Mouse (Mus musculus): Measurements from ENCODE around the gene Raet1e. TPM values are rescaled to one million over a fixed set of nuclear protein-coding genes. Genes with fewer than 3 reads are reported as not detected.
"Not testable (repeated sequence)": the region's sequence is repeated elsewhere in the genome, so short reads cannot be mapped to it uniquely, and the experiment has no call there.

Raet1e gene
- polyA plus RNA-seq, 1 experiment = not detected

DNA sequence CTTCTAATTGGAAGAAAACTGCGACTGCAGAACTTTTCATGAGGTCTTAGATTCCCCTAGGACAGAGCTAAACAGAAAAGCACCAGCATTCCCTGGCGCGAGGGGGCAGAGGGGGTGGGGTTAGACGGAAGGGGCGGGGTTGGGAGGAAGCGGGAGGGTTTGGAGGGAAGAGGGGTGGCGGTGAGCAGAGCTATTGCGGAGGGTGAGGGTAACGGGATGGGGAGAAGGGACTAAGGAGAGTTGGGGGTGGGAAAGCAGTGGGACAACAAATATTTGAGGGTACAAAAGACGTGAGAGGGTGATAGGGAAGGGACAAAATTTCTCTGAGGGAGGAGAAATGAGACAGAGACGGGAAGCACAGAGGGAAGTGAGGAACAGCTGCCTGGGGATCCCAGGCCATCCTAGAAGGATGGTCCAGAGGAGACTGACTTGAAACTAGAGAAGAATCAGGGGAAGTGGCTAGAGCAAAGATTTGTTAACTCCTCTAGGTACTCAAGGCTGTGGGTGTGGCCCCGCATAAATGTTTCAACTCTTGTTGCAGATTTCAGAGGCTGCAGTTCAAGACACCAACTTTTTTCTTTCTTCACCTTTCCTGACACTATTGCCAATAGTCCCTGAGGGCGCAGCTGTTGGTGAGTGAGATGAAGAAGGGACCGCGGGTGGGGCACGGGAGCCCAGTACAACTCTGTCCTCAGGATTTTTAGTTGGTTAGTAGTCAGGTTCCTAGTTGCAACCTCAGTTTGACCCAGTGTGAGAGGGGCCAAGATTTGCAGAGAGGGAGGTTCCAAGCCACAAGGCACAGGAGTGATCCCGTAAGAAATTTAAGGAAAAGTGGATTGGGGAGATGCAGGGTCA is 15.2 kb downstream of the Raet1e start:
- H3K4me3 ChIP-seq (ENCODE audit: insufficient read depth, low read depth, low read length); H3K4me1 ChIP-seq (ENCODE audit: control insufficient read depth, insufficient read depth, low read length); H3K27ac ChIP-seq (ENCODE audit: insufficient read depth, low read depth, low read length): not testable (repeated sequence)
- 18% methylated on average over 14 of the region's 17 CpGs for WGBS

DNA sequence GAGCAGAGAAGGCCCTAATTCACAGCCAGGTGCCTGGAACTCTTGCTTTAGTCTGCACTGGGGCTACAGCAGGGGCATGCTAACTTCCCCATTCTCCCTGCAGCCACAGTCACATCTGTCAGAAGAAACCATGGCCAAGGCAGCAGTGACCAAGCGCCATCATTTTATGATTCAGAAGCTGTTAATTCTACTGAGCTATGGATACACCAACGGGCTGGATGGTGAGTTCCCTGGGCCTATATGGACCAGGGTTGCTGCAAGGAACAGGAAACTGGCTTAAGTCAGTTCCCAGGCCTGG is 15.8 kb downstream of the Raet1e start:
- not testable (repeated sequence) for H3K4me3 ChIP-seq (ENCODE audit: insufficient read depth, low read depth, low read length); H3K27ac ChIP-seq (ENCODE audit: insufficient read depth, low read depth, low read length); H3K4me1 ChIP-seq (ENCODE audit: control insufficient read depth, insufficient read depth, low read length)
- 83% methylated on average over 2 of the region's 2 CpGs for WGBS

DNA sequence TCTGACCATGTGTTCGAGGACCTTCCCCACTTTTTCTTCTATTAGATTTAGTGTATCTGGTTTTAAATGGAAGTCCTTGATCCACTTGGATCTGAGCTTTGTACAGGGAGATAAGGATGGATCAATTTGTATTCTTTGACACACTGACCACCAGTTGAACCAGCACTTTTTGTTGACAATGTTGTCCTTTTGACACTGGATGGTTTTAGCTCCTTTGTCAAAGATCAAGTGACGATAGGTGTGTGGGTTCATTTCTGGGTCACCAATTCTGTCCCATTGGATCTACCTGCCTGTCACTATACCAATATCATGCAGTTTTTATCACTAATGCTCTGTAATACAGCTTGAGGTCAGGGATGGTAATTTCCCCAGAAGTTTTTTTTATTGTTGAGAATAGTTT is 18.1 kb downstream of the Raet1e start:
- H3K4me3 ChIP-seq (ENCODE audit: insufficient read depth, low read depth, low read length); H3K27ac ChIP-seq (ENCODE audit: insufficient read depth, low read depth, low read length); H3K4me1 ChIP-seq (ENCODE audit: control insufficient read depth, insufficient read depth, low read length): not testable (repeated sequence)
- WGBS = 86% methylated on average over 2 of the region's 2 CpGs

DNA sequence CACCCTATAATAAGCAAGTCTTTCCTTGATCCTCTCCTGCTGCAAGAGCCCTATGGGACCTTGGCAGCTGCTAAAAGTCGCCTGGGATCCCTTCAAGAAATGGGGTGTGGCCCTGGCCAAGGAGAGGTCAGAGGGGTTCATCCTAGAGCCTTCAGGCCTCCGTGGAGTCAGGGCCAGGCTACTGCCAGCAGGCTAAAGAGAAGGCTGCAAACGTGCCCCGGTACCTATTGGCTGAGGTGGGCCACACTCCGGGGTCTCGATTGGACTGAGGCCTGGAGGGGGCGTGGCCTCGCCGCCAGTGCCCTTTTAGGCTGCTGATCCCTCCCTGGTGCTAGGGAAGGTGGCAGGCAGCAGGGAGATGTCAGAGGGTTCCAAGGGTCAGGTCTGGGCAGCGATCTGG is 32.7 kb downstream of the Raet1e start:
- WGBS = 11% methylated on average over 7 of the region's 10 CpGs

DNA sequence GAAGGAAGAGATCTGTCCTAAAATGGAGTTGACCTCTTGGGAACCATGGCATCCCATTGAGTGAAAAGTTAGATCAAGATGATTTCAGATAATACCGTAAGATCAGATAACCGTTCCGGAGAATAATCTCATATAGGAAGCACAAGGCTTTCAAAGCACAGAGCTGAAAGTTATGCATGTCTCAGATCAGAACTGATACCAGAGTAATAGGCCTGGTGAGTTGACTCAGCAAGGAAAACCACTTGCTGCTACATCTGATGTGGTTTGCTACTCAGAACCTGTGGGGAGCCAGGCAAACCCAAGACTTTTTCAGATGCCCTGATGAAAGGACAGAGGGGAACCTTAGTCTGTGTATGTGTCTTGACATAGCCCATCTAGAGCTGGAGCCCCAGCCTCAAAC is 43.0 kb downstream of the Raet1e start:
- not testable (repeated sequence) for H3K4me3 ChIP-seq (ENCODE audit: insufficient read depth, low read depth, low read length); H3K27ac ChIP-seq (ENCODE audit: insufficient read depth, low read depth, low read length); H3K4me1 ChIP-seq (ENCODE audit: control insufficient read depth, insufficient read depth, low read length)
- 100% methylated on average over 2 of the region's 3 CpGs for WGBS

More for the DNA sequence above, 32.7 kb downstream of the Raet1e start:
- not testable (repeated sequence) for H3K27ac ChIP-seq (ENCODE audit: insufficient read depth, low read depth, low read length); H3K4me1 ChIP-seq (ENCODE audit: control insufficient read depth, insufficient read depth, low read length); H3K4me3 ChIP-seq (ENCODE audit: insufficient read depth, low read depth, low read length)

DNA sequence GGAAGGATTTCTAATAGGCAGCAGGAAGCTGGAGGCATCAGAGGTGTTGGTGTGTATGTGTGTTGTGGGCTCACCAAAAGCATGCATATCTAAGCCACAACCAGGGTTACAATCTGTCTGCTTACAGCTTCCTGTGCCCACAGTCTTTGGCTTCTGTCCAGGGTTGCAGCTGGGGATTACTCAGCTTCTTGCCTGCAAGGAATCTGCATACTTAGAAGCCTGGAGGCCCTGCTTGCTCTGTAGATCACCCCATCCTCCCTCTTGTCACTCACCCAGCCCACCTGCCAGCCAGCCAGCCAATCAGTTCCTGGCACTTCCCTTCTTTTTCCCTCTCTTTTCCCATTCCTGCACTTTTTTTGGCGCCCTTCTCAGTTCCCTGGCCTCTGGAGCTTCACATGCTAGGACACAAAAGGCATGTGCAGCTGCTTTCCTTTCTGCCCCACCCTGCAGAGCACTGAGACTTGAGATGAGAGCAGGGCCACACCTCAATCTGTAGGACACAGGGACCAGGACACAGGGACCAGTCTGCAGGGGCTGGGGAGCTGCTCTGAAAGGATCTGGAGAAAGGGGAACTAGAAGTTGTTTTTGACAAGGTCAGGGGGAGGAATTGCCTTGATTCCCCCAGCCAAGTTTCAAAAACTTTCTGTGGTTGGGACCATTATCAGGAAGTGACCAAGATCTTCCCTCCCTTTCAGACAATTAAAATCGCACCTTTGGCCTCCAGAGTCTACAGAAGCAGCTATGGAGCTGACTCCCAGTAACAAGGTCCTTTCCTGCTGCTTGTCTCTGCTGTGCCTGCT is 44.6 kb downstream of the Raet1e start:
- H3K4me1 ChIP-seq (ENCODE audit: control insufficient read depth, insufficient read depth, low read length); H3K27ac ChIP-seq (ENCODE audit: insufficient read depth, low read depth, low read length); H3K4me3 ChIP-seq (ENCODE audit: insufficient read depth, low read depth, low read length): not testable (repeated sequence)
- no CpG with 5 or more reads among the region's 2 CpGs for WGBS

DNA sequence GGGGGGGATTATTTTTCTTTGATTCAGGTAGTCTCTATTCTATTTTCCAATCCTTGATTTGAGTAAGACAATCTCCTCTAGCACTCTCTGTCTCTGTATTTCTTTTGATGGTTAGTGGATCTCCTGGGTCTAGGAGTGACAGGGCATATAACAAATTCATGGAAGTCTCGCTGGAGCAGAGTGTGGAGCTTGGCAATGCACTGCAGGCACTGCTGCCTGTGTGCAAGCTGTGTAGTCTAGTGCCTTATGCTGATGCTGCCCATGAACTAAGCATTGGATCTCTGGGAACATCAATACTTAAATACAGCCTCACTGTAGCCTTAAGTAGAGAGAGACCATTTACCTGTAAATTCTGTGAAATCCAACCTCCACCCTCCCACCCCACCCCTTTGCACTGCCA is 48.1 kb downstream of the Raet1e start:
- not testable (repeated sequence) for H3K4me1 ChIP-seq (ENCODE audit: control insufficient read depth, insufficient read depth, low read length); H3K27ac ChIP-seq (ENCODE audit: insufficient read depth, low read depth, low read length); H3K4me3 ChIP-seq (ENCODE audit: insufficient read depth, low read depth, low read length)
- WGBS = 59% methylated on average over 1 of the region's 1 CpGs

DNA sequence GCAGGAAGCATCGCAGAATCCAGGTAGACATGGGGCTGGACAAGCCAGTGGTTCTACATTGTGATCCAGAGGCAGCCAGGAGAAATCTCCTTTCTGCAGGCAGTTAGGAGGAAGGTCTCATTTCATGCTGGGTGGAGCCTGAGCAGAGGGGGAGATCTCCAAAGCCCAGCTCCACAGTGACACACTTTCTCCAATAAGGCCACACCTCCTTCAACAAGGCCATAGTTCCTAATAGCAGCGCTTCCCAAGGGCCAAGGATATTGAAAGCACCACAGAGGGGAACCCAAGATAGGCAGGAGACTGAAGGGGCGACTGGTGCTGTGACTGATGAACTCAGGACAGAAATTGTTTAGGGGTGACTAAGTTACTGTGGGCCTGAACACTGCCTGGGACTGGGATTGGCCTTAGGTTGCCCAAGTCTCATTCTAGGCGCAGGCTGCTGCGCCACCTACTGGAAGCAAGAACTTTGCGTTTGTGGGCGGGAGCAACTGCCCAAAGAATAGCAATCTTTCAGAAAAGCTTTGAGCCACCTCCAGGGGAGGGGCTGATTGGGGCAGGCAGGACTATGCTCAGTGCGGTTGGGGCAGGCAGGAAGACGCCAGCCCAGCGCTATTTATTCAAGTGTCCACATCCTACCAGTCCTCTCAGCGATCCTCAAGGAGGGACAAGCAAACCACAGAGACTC is 53.8 kb downstream of the Raet1e start:
- not testable (repeated sequence) for H3K4me3 ChIP-seq (ENCODE audit: insufficient read depth, low read depth, low read length); H3K27ac ChIP-seq (ENCODE audit: insufficient read depth, low read depth, low read length); H3K4me1 ChIP-seq (ENCODE audit: control insufficient read depth, insufficient read depth, low read length)
- 12% methylated on average over 8 of the region's 11 CpGs for WGBS

DNA sequence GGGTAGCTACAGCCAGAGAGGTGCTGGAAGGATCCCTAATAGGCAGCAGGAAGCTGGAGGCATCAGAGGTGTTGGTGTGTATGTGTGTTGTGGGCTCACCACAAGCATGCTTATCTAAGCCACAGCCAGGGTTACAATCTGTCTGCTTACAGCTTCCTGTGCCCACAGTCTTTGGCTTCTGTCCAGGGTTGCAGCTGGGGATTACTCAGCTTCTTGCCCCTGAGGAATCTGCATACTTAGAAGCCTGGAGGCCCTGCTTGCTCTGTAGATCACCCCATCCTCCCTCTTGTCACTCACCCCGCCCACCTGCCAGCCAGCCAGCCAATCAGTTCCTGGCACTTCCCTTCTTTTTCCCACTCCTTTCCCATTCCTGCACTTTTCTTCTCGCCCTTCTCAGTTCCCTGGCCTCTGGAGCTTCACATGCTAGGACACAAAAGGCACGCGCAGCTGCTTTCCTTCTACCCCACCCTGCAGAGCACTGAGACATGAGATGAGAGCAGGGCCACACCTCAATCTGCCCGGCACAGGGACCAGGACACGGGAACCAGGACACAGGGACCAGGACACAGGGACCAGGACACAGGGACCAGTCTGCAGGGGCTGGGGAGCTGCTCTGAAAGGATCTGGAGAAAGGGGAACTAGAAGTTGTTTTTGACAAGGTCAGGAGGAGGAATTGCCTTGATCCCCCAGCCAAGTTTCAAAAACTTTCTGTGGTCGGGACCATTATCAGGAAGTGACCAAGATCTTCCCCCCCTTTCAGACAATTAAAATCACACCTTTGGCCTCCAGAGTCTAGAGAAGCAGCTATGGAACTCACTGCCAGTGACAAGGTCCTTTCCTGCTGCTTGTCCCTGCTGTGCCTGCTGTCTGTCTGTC is 65.3 kb downstream of the Raet1e start:
- not testable (repeated sequence) for H3K4me3 ChIP-seq (ENCODE audit: insufficient read depth, low read depth, low read length); H3K4me1 ChIP-seq (ENCODE audit: control insufficient read depth, insufficient read depth, low read length); H3K27ac ChIP-seq (ENCODE audit: insufficient read depth, low read depth, low read length)
- no CpG with 5 or more reads among the region's 7 CpGs for WGBS

DNA sequence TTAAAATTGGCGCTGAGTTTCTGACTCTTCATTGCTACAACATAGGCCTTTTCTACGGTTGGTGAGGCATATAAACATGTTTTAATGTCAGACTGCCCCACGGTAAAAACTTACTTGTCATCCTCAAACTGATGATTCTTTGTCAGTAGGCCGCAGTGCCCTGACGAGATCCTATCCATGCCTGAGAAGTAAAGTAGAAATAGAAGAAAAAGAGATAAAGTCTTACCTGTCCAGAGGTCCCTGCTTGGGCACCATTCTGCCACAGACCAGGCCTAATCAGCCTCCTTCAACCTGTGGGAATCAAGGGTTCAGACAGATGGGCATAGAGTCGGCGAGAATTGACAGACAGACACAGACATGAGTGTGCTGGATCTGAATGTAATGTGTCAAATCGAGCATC is 106.7 kb downstream of the Raet1e start:
- Histone ChIP-seq H3K27ac (ENCODE audit: insufficient read depth, low read depth, low read length) (no peak overlapping the region), H3K4me3 (ENCODE audit: insufficient read depth, low read depth, low read length) (no peak overlapping the region), H3K4me1 (ENCODE audit: control insufficient read depth, insufficient read depth, low read length) (no peaks in the 10 kb centered on the region)
- TF ChIP-seq POLR2A (IDR thresholded peaks at IDR 0.05; ENCODE audit: insufficient read depth, low read depth, low read length) (no peak), CTCF (IDR thresholded peaks at IDR 0.05; ENCODE audit: insufficient read depth, low read depth, low read length) (no peak)
- WGBS = 92% methylated on average over 8 of the region's 8 CpGs

DNA sequence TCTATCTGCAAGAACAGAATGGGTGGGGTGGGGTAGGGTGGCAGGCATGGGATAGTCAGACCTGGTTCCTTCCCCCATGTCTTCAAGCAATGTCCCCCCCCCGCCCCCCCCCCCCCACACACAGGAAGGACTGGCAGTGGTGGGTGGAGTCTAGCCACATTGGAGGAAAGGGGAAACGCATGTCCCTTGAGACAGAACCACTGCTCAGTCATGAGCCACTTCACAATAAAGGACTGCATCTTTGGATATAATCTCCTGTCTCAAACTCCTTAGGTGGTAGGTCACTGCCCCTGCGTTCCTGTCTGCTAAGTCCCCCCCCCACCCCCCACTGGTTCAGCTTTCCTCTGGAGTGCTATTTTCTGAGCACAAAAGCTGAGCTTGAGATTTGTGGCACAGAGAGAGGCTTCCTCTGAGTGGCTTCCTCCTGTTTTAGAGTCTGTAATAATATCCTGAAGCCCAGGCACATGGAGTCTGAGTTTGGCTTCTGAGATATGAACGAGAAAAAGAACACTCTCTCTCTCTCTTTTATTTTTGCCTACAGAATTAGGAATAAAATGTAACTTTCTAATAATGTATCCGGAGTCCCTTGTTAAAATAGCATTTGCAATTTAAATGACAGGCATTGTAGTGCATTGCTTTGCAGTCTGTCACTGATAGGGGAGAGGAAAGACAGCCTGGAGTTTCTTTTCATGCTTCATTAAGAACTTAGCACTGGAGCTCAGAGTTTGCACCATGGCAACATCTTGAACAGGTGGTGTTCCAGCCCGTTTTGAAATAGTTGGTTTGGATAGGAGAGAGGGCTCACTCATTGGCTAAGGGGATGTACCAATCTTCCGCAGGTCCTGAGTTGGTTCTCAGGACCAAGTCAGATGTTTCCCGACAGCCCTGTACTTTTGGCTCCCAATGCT is 112.8 kb downstream of the Raet1e start:
- H3K4me3 ChIP-seq (ENCODE audit: insufficient read depth, low read depth, low read length); H3K27ac ChIP-seq (ENCODE audit: insufficient read depth, low read depth, low read length): not testable (repeated sequence)
- 15% methylated on average over 8 of the region's 8 CpGs for WGBS
- H3K4me1 ChIP-seq (ENCODE audit: control insufficient read depth, insufficient read depth, low read length) = peaks cover 13% of the 10 kb centered on the region

DNA sequence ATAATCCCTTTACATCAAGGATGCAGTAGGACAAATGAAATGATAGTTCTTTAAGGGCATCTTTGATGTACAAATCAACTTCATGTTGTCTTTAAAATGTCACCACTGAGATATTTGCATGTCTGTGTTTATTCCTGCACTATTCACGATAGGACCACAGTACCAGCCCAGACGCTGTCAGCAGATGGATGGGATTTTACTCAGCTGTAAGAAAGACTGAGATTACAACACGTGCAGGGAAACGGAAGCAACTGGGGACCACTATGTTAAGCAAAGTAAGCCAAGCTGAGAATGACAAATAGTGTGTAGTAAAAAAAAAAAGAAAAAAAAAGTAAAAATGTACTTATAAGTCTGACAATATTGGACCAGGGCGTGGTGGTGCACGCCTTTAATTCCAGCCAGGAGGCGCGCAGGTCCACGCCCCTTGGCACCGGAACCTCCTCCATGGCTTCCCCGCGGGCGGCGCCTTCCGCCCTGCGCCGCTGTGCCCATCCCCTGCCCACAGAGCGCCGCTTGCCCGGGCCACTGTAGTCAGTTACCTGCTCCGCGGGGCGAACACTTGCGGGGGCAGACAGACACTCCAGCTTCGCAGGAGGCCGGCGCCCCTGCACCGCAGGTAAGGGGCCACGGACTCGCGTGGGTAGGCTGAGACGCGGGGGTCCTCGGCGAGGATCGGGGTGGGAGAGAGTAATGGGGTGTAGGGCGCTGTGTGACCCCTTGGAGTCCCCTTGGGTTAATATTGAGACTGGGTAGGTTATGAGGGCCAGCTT is 114.7 kb downstream of the Raet1e start:
- H3K4me1 ChIP-seq (ENCODE audit: control insufficient read depth, insufficient read depth, low read length) = peaks cover 13% of the 10 kb centered on the region
- not testable (repeated sequence) for H3K27ac ChIP-seq (ENCODE audit: insufficient read depth, low read depth, low read length); H3K4me3 ChIP-seq (ENCODE audit: insufficient read depth, low read depth, low read length)
- 3% methylated on average over 37 of the region's 37 CpGs for WGBS

Measured in olfactory bulb, adult 2 months (tissue).